Mouse (Mus musculus) small intestine, adult 2 months (tissue): ENCODE measurements at regions not wholly inside any gene's neighbourhood (a gene's known extent, or its start where the extent isn't known, plus 50 kb on each side); places are given as distances from the start of the nearest gene placed in this dataset.

ENCODE experiments used
- CTCF ChIP-seq: fragments of 200-500 bp; IDR thresholded peaks from 2 replicates; pipeline ENCODE4 v1.5.1; 2012; ENCODE audit warnings: low read depth, mild to moderate bottlenecking, control low read depth, inconsistent platforms, low read length, moderate library complexity, mixed read lengths; ENCODE audit not compliant: insufficient replicate concordance, insufficient read length; ENCODE audit errors: extremely low read depth
- POLR2A ChIP-seq: fragments of 200-500 bp; IDR thresholded peaks from 2 replicates; pipeline ENCODE4 v1.6.1; 2012; ENCODE audit warnings: low read depth, mild to moderate bottlenecking, control low read depth, inconsistent platforms, low read length, moderate library complexity

GRCm38 (mm10) chr17:52149068-52149467 lies 316.0 kb upstream of the Satb1 start:
- TF ChIP-seq POLR2A (no peak), CTCF (no peak)
